Mouse (Mus musculus) left cerebral cortex, adult 18-20 months (tissue): ENCODE results near the gene Gpr68. TPM values are rescaled to one million over a fixed set of nuclear protein-coding genes. Genes with fewer than 3 reads are reported as not detected.

Source experiments
- DNase-seq, 2 experiments: peaks; one replicate each; pipeline ENCODE4 v3.0.0; 2021 to 2022; ENCODE audit warnings: low spot score in 2 of 2, mixed read lengths in 1 of 2
- total RNA-seq, 2 experiments: library from RNA; stranded (reverse); gene quantifications; 2 replicates each; pipeline ENCODE4 v1.2.3; 2021

Gene Gpr68
- total RNA-seq, 2 experiments from 2014 or later: 18.0 to 19.0 TPM

DNA sequence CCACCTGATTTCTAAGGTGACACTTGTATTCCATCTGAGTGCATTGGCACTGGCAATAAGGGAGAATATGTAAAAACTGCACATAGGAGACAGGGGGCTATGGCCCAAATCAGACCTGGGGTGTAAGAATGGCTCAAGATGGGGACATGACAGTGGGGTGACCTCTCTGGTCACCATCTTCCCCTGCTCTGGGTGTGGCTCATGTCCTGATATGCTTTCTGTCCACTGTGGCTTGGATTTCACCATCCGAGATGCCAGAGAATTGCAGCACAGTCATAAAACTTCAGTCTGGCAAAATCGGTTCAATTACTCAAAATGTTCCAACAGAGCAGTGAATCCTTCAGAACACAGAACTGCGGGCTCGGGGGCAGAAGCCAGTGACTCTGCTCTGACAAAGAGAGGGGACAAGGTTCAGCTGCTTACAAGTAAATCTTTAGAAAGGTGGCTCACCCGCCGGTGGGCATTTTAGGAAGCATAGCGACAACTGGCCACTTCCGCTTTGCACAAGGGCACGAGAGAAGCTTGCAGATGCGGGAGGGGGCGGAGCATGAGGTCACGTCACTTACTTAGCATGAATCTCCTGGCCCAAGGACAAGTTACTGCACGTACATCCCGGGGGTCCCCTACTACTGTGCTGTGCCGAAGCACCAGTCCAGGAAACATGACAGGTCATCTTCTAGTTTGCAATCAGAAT lies 16.8 kb upstream of the Gpr68 start:
- DNase-seq: no peak

DNA sequence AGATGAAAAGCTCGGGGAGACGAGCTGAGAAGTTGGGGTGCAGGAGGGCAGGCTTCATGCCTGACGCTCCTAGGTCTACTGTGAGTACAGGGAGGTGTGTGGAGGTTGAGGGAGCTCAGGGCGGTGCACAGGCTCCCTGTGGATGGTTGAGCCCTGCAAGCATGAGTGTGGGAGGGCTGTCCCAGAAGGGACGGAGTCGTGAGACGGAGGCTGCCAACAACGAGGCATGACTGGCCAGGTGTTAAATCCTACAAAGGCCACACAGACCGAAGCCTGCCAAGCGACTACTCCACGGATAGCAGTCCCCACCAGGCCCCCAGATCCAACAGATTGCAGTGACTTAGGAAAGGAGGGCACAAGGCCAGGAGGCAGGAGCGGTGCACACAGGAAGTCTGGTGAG lies 2.7 kb upstream of the Gpr68 start:
- peak; percentile 66 to 77 for DNase-seq

DNA sequence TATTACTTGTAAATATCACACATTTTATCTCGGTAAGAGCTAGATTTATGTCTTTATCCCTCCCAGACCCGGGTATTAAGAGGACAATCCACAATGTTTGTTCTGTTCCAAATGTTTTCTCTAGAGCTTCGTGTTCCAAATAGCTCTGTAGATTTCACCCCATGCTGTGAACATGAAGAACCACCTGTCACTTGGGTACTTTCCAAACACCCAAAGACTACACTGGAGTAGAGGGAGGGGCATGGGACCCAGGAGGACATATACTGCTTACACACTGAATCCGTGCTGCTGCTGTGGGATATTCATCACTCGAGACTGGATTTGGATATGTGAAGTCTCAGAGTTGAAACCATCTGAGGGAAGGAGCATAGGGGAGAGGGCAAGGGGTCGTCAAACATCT lies 1.8 kb upstream of the Gpr68 start:
- no peak for DNase-seq

DNA sequence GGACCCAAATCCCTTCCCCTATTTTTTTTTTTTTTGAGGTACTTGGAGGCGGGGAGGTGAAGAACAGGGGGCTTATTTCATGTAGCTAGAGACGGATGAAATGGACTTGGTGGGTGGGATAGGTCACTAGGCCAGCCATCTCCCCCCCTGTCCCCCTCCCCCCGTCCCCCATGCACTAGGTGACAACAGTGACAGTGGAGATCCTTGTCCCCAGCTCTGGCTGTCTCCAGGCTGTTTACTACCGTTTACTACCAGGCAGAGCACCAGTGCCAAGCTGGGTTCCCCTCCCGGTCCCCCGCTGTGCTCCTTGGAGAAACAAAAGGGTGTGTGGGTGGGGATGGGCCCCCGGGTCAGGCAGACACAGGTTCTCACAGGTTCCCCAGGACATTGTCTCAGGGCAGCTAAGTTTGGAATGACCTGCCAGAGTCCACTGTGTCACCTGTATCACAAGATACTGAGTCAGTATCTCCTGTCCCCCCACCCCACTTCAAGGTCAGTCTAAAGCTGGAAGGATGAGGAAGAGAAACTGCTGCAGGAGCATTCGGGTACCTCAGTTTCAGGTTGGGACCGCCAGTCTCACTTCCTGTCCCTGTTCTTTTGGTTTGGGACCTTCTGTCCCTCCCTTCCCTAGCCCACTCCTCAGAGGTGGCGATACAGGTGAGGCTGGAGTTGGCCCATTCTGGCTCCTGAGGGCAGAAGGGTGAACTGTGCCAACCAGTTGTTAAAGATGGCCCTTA lies 468 bp upstream of the Gpr68 start:
- no peak for DNase-seq

DNA sequence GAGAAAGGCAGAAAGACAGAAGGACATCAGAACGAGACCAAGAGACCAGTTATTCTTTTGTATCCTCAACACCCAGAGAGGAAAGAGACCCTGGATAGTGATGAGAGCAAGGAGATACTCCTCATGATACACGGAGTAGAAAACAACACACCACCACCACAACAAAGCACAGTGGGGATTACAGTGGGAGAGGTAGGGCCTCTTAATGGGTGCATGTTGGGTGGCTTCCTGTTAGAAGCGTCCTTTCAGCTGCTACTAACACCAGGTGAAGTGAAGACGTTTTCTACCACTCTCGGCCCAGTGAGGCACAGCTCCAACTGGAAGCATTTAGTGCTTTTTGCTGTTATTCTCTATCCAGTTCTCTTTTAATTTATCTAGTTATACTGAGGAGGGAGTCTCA lies 1.1 kb downstream of the Gpr68 start:
- no peak for DNase-seq

DNA sequence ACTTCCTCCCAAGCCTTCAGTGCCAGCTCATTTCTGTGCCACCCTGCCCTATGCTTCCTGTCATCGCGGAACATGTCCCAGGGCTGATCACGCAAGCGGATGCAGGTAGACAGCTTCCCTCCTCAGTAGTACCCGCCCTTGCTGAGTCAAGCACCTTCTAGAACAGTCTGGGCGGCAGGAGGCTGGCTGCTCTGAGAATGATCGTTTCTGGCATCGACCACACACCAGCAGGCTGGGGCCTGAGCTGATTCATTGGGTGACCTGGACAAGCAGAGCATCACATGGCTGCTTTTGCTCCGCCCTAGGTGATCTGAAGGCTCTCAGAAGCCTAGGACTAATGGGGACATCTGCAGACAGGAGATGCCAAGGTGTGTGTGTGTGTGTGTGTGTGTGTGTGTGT lies 4.2 kb downstream of the Gpr68 start:
- no peak for DNase-seq

DNA sequence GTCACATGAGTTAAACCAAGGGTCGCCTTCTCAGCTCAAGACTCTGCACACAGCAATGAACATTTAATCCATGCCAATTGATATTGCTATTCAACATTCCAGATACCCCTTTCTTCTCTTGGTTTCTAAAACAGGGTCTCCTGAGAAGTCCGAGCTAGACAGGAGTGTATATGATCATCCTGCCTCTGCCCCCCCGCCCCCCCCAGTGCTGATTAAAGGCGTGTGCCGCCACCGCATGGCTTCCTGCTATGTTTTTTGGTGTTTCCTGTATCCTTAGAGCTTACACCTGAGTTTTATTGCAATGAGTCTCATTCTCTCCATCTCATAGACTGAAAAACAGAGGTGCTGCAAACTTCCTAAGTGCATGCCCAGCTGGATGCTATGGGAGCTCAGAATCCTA lies 6.6 kb downstream of the Gpr68 start:
- DNase-seq: no peak

DNA sequence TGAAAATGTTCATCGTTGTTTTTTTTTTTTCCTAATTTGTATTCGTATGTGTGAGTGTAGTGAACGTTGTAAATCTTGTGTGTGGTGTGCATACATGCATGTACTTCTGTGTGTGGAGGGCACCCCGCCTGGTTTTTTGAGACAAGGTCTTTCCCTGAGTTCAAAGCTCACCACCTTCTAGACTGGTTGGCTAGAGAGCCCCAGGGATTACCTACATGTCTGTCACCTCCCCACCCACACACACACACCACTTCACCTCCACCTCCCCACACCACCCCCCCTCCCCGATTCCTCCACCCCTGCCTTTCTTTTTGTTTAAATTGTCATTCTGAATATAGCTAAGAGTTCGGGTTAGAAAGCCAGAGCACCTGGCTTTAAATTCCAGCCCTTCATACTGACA lies 7.1 kb downstream of the Gpr68 start:
- DNase-seq: no peak

DNA sequence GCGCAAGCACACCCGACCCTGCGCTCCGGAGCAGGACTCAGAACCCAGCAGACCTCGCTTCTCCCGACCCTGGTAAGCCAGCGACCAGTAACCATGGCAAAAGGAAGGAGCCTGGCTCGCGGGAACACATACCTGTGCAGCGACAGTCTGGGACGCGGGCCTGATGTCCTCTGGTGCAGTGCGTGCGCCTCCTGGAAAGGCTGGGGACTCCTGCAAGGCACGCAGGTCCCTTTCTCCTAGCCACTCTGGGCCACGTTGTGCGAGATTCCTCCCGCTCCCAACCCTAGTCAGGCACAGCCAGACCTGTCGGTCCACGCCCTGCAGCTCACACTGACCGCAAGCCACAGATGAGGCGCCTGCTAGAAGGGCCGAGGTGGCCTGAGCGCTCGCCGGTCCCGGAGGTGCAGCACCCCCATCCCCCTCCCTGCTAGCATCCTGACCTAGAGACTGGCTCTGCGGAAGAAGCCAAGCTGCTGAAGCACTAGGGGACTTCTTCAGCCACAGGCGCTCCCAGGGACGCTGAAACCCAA lies 8.8 kb downstream of the Gpr68 start:
- peak; percentile 46 to 54 for DNase-seq

DNA sequence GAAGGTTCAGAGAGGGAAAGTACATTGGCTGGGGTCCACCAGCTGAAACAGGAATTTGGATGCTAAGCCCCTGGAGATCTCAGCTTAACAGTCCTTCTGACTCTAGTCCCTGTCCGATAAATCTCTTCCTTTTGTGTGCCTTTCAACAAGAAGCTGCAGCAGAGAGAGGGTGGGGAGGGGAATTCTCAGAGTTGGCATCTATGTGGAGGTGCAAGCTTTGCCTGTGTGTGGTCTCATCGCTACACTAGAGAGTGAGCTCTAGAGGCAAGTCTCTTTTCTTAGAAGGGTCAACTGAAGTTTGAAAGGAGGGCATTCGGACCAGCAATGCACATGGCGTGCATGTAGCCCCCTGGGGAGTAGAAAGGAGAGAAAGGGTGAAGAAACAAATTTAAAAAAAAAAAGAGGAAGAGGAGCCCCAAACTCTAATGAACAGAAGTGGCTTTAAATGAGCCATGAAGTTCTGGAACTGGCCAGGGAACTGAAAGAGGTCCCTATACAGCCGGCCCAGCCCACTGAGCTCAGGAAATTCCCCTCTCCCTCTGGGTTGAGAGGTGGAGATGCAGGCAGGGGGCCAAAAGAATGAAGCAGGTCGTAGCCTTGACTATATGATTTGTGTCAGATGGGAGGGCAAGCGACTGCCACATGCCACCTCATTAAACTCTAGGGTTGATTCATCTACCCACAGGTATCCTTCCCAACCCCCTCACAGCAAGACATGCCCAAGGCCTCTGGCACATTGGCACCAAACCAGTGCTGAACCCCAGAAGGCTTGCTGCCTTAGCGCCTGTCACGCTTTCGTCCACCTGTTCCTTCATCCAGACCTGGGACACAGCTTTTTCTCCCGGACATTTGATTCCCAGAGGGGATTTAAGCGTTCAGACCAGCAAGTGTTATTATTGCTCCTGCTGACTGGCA lies 10.0 kb downstream of the Gpr68 start:
- DNase-seq: no peak

DNA sequence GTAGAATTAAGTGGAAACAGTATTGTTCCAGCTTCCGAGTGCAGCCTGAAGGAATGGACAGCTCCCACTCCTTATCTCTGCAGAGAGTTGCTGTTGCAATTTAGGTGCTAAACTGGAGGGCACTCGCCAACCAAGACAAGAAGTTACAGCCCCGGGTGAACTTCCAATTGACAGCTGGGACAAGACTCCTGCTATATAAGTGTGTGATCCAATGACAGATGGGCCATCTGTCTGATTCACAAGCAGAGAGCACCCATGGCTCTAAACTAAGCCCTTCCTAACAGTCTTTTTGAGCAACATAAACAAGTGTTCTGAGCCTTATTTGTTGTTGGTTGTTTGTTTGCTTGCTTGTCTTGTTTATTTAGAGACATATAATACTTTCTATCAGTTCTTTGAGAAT lies 11.3 kb downstream of the Gpr68 start:
- DNase-seq: no peak

DNA sequence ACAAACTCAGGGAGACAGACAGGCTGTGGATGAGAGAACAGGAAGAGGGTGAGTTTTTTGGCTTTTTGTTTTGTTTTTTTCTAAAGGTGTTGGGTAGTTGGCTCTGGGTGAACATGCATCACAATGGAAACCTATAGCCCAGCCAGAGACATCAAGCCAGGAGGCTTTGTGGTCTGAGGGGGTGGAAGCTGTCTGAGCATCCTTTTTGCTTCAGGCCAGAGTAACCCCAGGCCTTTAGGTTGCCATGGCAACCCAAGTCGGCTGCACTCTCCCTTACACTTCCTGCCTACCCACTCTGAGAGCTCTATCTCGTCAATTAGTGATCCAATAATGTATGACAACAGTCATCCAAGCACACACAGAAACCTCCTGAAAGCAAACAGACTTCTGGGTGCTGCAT lies 12.5 kb downstream of the Gpr68 start:
- no peak for DNase-seq

DNA sequence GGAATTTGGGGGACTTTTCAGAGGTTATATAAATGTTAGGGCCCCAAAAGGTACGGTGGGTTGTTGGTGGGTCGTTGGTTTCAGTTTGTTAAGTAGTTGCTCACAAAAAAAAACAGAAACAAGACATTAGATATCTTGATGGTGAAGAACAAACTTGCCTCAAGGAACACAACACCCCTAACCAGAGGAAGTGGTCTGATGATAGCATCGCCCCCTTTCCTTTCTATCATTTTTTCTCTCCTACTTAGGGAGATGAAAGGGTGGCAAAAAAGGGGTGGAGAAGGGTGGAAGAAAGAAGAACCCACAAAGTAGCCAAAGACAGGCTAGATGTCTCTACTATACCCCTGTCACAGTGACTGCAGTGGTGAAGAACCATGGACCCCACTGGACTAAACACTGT lies 17.4 kb downstream of the Gpr68 start:
- no peak for DNase-seq

DNA sequence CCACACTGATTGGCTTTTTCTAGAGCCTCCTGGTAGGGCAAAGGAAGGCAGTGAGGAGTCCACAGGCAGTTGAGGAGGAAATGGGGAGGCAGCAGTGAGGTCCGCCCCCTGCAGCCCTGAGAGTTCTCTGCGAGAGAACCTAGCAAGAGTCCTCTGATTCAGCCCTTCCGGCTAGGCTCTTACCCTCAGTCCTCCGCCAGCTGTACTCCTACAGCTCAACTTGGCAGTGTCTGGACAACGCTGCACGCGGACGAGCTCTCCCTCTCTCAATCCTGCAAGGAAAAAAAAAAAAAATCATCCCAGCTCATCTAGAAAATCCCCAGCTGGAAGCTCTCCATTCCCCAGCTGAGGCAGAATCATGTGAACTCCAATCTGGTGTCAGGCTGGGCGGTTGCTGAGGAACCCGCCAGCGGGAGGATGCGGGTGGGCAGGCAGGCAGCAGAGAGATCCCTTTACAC lies 20.2 kb downstream of the Gpr68 start:
- DNase-seq: peak; percentile 67 to 81

DNA sequence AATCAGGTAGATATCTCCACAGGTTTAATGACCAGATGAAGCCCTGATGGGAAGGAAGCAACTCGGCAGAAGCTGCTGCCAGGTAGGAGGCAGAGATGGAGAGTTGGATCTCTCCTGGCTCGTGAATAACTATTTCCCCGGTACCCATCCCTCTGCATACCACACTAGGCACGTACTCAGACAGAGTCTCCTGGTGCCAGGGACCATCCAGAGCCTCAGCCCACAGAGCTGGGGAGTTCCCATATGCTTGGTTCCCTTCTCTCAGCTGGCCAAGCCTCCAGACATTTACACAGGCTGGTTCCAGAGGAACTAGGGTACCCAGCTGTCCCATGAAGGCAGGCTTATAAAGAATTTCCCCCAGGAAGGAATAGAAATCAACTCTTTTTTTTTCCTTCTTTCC lies 21.1 kb downstream of the Gpr68 start:
- DNase-seq: peak in 1 of 2 experiments; percentile 40

DNA sequence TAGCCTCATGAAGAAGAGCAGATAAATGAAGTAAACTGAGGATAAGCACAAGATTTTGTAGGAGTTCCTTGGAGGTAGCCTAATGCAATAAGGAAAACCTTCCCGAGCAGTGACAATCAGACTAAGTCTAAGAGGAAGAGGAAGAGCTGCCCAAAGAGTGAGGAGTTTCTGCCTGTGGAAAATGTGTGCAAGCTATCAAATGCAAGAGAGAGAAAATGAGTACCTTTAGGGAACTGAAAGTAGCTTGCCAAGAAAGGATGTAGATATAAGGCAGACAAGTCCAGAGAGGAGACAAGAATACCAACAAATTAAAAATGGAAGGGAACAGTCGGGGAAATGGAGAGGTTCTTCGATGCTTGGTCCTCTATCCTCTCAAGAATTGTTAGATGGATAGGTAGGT lies 22.4 kb downstream of the Gpr68 start:
- no peak for DNase-seq

DNA sequence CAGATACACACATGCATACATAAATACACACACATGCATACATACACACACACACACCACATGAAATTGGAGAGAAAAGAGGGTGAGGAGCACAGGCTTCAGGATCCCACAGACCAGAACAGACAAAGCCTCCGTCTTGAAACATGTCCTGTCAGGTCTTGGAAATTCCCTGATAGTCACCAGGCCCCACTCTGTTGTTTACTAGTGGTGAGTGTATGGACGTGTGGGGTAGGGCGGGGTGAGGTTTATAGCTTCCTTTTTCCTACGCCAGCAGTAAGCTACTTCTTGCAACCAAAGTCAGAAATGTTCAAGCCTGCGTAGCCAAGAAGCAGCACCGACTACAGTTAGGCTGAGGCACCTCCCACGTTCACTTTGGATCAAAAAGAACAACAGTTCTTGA lies 24.8 kb downstream of the Gpr68 start:
- DNase-seq: no peak

DNA sequence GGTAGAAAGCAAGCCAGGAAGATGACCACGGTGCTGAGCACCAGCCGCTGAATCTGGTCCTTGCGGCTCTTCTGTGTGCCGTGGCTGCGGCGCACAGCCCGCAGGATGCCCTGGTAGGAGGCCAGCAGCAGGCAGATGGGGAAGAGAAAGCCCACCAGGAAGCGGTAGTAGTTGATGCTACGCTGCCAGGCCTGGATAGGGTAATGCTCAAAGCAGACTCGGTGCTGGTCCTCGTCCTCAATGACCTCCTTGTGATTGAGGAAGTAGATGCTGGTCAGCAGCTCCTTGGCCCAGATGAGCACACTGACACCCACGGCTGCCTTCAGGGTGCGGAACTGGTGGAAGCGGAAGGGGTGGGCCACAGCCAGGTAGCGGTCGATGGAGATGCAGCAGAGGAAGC lies 29.4 kb downstream of the Gpr68 start:
- no peak for DNase-seq

DNA sequence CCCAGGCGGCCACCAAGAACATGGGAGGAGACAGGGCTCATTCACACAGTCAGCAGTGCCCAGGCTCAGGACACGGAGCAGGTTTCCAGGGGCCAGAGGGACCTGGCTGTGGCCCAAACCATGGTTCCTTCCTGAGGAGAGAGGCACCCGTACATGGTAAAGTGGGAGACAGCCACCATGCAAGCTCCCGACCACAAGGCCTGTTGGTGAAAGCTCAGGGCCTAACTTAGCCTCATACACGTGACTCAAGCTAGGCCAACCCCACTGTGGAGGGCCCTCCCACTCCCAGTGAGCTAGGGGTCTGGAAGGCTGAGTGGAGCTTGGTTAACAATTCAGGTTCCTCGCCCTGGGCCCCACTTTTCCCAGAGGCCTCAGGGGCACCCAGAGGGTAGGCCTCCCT lies 30.1 kb downstream of the Gpr68 start:
- no peak for DNase-seq

DNA sequence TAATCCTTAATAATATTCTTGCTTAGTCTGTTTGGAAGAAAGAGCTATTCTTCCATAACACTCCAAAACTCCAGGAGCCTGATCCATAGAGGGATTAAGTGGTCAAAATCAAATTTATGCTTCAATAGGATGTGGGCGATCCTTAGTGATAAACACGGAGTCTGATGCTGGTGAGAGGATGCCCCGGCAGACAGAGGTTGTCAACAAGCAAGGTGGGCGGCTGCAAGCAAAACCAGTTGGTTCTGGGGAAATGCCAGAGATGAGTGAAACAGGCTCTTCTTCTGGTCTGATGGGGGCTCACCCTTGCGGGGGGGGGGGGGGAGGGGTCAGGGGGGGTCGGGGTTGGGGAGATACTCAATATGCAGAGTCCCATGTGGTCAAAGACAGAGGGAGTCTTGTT lies 32.0 kb downstream of the Gpr68 start:
- no peak for DNase-seq

DNA sequence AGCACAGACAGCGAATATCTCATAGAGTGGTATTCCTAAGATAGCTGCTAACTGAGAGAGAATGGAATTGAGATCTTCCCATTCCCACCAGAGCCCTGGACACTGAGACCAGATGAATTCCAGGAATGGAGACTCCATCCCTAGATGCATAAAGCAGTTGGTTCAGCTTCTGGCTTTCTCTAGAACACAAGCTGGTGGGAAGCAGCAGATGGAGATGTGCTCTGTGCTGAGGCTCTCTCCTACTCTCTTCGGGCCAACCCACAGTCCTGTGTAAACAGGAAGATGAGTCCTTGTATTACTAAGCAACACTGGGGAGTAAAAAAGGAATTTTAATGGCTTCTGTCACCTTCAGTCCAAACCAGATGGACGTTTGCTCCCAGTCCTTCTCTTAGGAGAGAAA lies 32.4 kb downstream of the Gpr68 start:
- DNase-seq: peak in 1 of 2 experiments; percentile 61

DNA sequence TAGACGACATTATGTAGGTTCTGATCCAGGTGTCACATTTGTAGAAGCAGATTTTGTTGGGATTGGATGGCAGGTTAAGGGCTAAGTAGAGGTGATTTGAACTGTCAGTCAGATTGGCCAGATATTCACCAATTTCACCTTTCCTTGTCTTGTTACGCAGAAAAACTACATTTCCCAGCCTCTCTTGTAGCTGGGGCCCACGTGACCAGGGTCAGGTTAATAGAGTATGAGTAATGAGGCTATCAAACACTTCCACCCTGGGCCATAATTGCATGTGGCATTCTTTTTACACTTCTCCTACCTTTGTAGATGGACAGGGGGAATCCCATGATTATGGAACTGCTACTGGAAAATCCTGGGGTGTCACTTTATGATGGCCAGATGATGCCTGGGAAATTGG lies 34.4 kb downstream of the Gpr68 start:
- DNase-seq: no peak
